Mouse (Mus musculus) activated CD4-positive, CD25-positive, alpha-beta regulatory T cell, adult 4 months (primary cell): Measurements from ENCODE around the gene Nsun5. TPM values are rescaled to one million over a fixed set of nuclear protein-coding genes. Genes with fewer than 3 reads are reported as not detected.
"Not testable (repeated sequence)": the region's sequence is repeated elsewhere in the genome, so short reads cannot be mapped to it uniquely, and the experiment has no call there.

ENCODE experiments used
- ATAC-seq: one replicate; pipeline ENCODE4 v1.8.0; 2017
- polyA plus RNA-seq, 2 experiments: library from polyadenylated mRNA; unstranded; fragments of 100-300 nt; shearing (Covaris generic); gene quantifications; one replicate each; pipeline ENCODE4 v1.2.1; 2017

The Nsun5 gene
- polyA plus RNA-seq = 10 to 100 TPM; 19.9 to 22.0 TPM

- peak; percentile 85 for ATAC-seq
These were observed at the start of gene Nsun5 for GRCm38 (mm10) chr5:135369787-135370654. TSS of gene Nsun5 (plus strand) at chr5:135369953.

GRCm38 (mm10) chr5:135322197-135322596 is 47.6 kb upstream of the Nsun5 start:
- ATAC-seq = no peak

- no peak for ATAC-seq
These were observed 43.6 kb upstream of the Nsun5 start for GRCm38 (mm10) chr5:135326121-135326659.

GRCm38 (mm10) chr5:135329471-135329870 is 40.3 kb upstream of the Nsun5 start:
- no peak for ATAC-seq

GRCm38 (mm10) chr5:135330201-135330600 is 39.6 kb upstream of the Nsun5 start:
- no peak for ATAC-seq

- ATAC-seq = no peak
These were observed 38.6 kb upstream of the Nsun5 start for GRCm38 (mm10) chr5:135331161-135331560.

GRCm38 (mm10) chr5:135337575-135337974 is 32.2 kb upstream of the Nsun5 start:
- ATAC-seq = no peak

- ATAC-seq = no peak
These were observed 23.8 kb upstream of the Nsun5 start for GRCm38 (mm10) chr5:135345989-135346388.

GRCm38 (mm10) chr5:135346430-135346829 is 23.3 kb upstream of the Nsun5 start:
- ATAC-seq = no peak

GRCm38 (mm10) chr5:135347511-135348011 is 22.2 kb upstream of the Nsun5 start:
- no peak for ATAC-seq

- ATAC-seq = no peak
These were observed 19.9 kb upstream of the Nsun5 start, which contains the start of gene Fkbp6 for GRCm38 (mm10) chr5:135349862-135350261. TSS of gene Fkbp6 (minus strand) at chr5:135350044.

- ATAC-seq = no peak
These were observed 18.1 kb upstream of the Nsun5 start for GRCm38 (mm10) chr5:135351606-135352005.

- ATAC-seq = no peak
These were observed 16.8 kb upstream of the Nsun5 start, which contains the start of gene Trim50 for GRCm38 (mm10) chr5:135352995-135353394. TSS of gene Trim50 (plus strand) at chr5:135353295.

- no peak for ATAC-seq
These were observed 16.2 kb upstream of the Nsun5 start for GRCm38 (mm10) chr5:135353564-135353963.

- no peak for ATAC-seq
These were observed 13.7 kb upstream of the Nsun5 start for GRCm38 (mm10) chr5:135356090-135356489.

GRCm38 (mm10) chr5:135357556-135357955 is 12.2 kb upstream of the Nsun5 start:
- no peak for ATAC-seq

- ATAC-seq = no peak
These were observed 10.0 kb upstream of the Nsun5 start for GRCm38 (mm10) chr5:135359772-135360171.

- ATAC-seq = no peak
These were observed 7.2 kb upstream of the Nsun5 start for GRCm38 (mm10) chr5:135362572-135362971.

GRCm38 (mm10) chr5:135363540-135363939 is 6.2 kb upstream of the Nsun5 start:
- ATAC-seq = no peak

- ATAC-seq = no peak
These were observed 1.9 kb upstream of the Nsun5 start for GRCm38 (mm10) chr5:135367841-135368240.

- ATAC-seq = no peak
These were observed 1.4 kb upstream of the Nsun5 start for GRCm38 (mm10) chr5:135368312-135368711.

GRCm38 (mm10) chr5:135369196-135369595 is 557 bp upstream of the Nsun5 start:
- ATAC-seq = not testable (repeated sequence)

GRCm38 (mm10) chr5:135371195-135371594 is 1.4 kb downstream of the Nsun5 start:
- no peak for ATAC-seq

- no peak for ATAC-seq
These were observed 3.8 kb downstream of the Nsun5 start for GRCm38 (mm10) chr5:135373601-135374000.
